Mouse (Mus musculus): ENCODE measurements around the gene Mthfd1l. TPM values are rescaled to one million over a fixed set of nuclear protein-coding genes. Genes with fewer than 3 reads are reported as not detected.

The Mthfd1l gene
- total RNA-seq, 2 experiments from 2014 or later: 8.6 to 9.6 TPM

DNA sequence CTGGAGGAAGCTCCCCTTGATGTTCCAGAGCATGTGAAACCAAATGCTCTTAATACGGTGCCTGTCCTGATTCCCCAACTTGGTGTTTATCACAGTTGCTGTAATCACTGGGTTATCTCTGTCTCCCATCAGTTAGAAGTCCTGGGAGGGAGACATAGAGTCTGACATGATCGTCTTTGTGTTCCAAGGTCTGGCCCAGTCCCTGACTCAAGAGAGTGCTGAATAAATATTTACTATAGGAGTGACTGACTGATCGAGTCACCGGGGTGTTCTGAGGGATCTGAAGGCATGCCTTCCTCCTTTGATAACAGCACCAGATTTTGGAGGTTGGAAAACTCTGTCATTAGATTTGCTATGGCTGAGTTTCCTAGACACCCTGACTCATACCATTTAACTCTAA is 54.5 kb downstream of the Mthfd1l start:
- Histone ChIP-seq H3K4me3 (no peak overlapping the region), H3K27ac (no peak overlapping the region)
- TF ChIP-seq CTCF (IDR thresholded peaks at IDR 0.05): no peak
- no peak for DNase-seq (ENCODE audit: extremely low spot score in 1 of 2, low spot score in 2 of 2)
- intact Hi-C loops (cut with DNase I): no loop called here

DNA sequence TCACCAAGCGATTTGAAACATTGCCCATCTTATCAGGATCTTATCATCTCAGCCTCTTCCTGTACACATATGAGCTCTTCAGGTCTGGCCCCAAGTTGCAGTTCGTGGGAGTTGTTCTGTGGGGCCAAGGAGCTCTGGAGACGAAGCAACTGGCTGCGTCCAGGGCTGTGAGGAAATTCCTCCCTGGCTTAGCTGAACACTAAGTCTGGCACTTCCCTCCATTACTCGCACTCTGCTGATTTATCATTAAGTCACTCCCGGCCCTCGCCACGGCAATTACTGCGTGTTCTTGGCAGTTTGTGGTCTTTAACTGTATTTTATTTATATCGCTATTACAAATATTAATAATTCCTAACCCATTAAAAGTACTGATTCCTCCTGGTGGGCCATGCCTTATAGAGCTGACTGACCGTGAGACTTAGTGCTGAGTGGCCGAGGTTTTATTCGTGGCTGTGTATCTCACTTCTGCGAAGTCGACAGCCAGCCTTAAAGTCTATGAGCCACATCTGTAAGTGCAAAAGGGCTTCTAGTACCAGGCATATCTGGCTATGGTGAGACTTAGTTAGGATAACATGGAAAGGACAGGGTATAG is 56.0 kb downstream of the Mthfd1l start:
- TF ChIP-seq CTCF (IDR thresholded peaks at IDR 0.05): no peak
- intact Hi-C loops (cut with DNase I): no loop called here

DNA sequence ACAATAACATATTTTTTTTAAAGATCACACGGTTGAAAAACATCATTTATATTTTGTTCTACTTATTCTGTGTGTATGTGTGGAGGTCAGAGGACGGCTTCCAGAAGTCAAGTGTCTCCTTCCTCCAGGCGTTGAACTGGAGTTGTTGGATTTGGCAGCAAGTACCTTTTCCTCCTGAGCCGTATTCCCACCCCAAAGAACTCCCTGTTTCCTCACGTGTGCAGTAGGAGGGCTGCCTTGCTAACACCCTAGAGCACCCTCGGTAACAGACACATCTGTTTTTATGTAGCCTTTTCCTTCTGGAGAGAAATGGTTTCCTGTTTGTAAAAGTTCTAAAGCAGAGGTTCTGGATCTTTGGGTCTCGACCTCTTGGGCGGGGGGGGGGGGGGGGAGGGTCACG is 60.8 kb downstream of the Mthfd1l start:
- H3K4me3 ChIP-seq: no peak overlapping the region
- DNase-seq (ENCODE audit: extremely low spot score in 1 of 2, low spot score in 2 of 2): no peak
- no peak for TF ChIP-seq CTCF (IDR thresholded peaks at IDR 0.05)
- no peak overlapping the region for H3K27ac ChIP-seq
- intact Hi-C loops (cut with DNase I): no loop called here

More for the DNA sequence above, 56.0 kb downstream of the Mthfd1l start:
- no peak for DNase-seq (ENCODE audit: extremely low spot score in 1 of 2, low spot score in 2 of 2)
- no peak overlapping the region for H3K4me3 ChIP-seq
- no peak overlapping the region for H3K27ac ChIP-seq

DNA sequence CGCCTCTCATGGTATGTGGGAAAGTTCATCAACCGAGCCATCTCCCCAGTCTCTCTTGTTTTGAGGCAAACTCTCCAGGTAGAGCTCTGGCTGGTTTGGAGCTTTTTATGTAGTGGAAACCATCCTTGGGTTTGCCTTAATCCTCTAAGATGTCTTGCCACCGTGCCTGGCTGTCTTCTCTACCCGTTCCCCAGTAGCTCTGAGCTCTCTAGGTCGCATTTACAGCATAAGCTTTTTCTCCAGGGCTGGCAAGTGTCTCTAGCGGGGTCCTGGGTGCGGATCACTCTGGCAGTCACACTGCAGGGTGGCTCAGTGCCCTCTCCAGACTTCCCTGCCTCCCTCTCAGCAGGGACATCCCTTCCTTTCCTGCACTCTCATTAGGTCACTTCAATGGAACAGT is 63.6 kb downstream of the Mthfd1l start:
- TF ChIP-seq CTCF (IDR thresholded peaks at IDR 0.05): no peak
- DNase-seq (ENCODE audit: extremely low spot score in 1 of 2, low spot score in 2 of 2): no peak
- intact Hi-C loops (cut with DNase I): no loop called here
- no peak overlapping the region for H3K4me3 ChIP-seq
- H3K27ac ChIP-seq: no peak overlapping the region

DNA sequence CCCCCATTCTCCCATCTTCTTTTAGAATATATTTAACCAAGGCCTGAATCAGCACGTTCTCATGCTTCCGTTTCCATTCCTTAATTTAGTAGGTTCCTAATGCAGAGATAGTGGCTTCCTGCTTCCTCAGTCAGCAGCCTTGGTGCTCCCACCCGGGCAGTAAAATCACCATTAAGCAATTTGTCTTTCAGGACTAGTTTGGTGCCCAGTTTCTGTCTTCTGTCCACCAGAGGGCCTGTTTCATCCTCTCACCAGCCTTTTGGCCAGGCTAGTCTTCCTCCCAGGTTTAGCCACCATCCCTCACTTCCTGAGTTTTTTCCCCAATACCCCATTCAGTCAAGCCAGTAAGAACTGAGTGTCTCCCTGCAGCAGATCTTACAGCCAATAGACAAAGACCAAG is 64.1 kb downstream of the Mthfd1l start:
- intact Hi-C loops (cut with DNase I): no loop called here
- Histone ChIP-seq H3K27ac (no peak overlapping the region), H3K4me3 (no peak overlapping the region)
- TF ChIP-seq CTCF (IDR thresholded peaks at IDR 0.05): peak; percentile 45
- no peak for DNase-seq (ENCODE audit: extremely low spot score in 1 of 2, low spot score in 2 of 2)

DNA sequence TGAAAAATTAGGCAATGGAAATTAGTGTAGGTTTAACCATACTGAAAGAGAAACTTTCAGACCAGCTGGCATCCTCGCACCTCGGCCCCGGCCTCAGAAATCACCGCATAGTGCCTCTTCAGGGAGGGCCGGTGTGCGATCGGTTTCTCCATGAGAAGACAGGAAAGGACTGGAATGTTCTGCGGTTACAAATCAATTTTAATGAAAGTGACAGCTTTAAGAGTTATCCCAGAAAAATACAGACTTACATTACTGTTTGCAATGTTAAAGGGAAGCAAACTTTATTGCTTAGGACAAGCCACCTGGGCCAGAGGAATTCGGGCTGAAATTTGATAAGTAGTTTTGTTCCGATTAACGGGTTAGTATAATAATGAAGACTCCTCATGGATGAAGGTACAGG is 65.7 kb downstream of the Mthfd1l start:
- Histone ChIP-seq H3K4me3 (no peak overlapping the region), H3K27ac (no peak overlapping the region)
- intact Hi-C loops (cut with DNase I): no loop called here
- no peak for TF ChIP-seq CTCF (IDR thresholded peaks at IDR 0.05)
- no peak for DNase-seq (ENCODE audit: extremely low spot score in 1 of 2, low spot score in 2 of 2)

DNA sequence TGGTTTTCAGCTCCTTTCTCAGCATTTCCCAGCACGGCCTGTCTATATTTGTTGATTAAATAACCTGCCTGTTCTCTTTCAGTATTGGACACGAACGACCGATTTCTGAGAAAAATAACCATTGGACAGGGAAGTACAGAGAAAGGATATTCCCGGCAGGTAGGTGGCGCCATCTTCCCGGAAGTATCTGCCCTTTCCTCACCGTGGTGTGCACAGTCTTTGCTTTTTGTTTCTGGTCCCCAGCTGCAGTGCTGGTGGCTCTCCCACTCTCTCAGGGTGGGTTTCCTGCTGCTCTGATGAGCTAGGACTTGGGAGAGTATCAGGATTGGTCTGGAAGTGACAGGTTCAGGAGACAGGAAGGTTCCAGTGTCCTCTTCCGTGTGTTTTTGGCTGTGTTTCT is 68.8 kb downstream of the Mthfd1l start:
- peak; percentile 64 for TF ChIP-seq CTCF (IDR thresholded peaks at IDR 0.05)
- Histone ChIP-seq H3K4me3 (no peak overlapping the region), H3K27ac (no peak overlapping the region)
- intact Hi-C loops (cut with DNase I): loop anchor here (2.0 to 5.0 kb wide), 2 partner anchors 111 to 291 kb away; no protein-coding TSS in a partner anchor
- peak; percentile 50 to 61 for DNase-seq (ENCODE audit: extremely low spot score in 1 of 2, low spot score in 2 of 2)

DNA sequence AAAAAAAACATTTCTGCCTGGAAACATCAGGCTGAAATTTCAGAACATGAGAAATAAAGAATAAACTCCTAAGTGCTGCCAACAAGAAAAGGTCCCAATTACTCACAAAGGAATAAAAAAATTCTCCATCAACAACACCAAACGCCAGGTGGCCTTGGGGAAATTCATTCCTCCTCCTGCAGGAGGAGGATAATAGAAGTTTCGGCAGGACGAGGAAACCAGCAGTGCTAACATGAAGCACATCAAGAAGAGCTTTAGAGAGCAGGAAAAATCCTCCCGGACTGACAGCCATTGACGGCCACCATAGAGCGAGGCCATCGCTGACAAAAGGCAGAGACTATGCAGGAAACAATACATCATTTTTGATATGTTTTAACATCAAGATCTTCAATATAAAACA is 71.5 kb downstream of the Mthfd1l start:
- Histone ChIP-seq H3K4me3 (no peak overlapping the region), H3K27ac (no peak overlapping the region)
- intact Hi-C loops (cut with DNase I): loop anchor here (5.0 kb wide), 1 partner anchor 108 kb away; no protein-coding TSS in a partner anchor
- TF ChIP-seq CTCF (IDR thresholded peaks at IDR 0.05): peak; percentile 11; the same call in 1 of the 2 replicates
- DNase-seq (ENCODE audit: extremely low spot score in 1 of 2, low spot score in 2 of 2): no peak

DNA sequence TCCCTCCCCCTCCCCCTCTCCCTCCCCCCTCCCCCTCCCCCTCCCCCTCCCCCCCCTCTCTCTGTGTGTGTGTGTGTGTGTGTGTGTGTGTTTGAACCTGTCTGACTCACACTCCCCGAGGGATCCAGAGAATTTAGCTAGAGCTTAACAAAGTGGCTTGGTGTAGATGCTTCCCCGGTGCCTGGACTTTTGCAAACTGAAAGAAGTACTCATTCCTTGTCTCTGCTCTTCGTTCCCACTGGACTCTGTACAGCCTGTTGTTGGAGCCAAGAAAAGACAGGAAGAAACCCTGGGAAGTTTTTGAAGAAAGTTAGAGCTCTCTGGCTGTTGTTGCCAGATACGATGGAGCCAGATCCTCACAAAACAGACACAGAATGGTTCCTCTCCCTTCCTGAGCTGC is 73.6 kb downstream of the Mthfd1l start:
- H3K4me3 ChIP-seq: no peak overlapping the region
- TF ChIP-seq CTCF (IDR thresholded peaks at IDR 0.05): no peak
- intact Hi-C loops (cut with DNase I): no loop called here
- DNase-seq (ENCODE audit: extremely low spot score in 1 of 2, low spot score in 2 of 2): no peak
- no peak overlapping the region for H3K27ac ChIP-seq

DNA sequence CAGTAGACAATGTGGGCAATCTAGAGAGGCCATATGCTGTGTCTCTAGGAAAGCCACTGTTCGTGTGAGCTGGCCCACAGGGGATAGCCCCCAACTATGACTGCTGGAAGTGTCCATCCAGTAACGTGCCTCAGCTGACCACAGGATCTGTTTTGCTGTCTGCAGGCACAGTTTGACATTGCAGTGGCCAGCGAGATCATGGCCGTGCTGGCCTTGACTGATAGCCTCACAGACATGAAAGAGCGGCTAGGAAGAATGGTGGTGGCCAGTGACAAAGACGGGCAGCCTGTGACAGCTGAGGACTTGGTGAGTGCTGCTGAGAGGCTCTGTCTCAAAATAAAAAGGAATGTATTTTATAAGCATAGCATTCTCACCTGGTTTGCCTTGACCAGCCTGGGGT is 74.7 kb downstream of the Mthfd1l start:
- no peak for TF ChIP-seq CTCF (IDR thresholded peaks at IDR 0.05)
- no peak overlapping the region for H3K4me3 ChIP-seq
- intact Hi-C loops (cut with DNase I): no loop called here
- no peak overlapping the region for H3K27ac ChIP-seq
- DNase-seq (ENCODE audit: extremely low spot score in 1 of 2, low spot score in 2 of 2): no peak

DNA sequence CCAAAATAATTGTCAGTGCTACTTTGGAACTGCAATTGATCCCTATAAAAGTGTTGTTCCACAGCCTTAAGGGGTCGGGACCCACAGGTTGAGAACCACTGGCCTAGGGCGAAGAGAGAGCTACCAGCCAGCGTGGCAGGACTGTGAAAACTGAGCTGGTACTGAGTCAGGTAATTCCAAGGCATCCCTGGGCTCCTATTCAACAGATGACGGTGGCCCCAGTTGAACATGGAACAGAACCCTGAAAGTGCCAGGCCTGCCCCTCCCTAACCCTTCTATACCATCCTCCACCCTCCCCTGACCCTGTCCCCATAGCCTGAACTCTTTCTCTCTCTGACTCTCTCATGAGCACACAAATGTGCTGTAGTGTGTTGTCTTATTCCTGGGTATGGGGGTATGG is 77.3 kb downstream of the Mthfd1l start:
- no peak overlapping the region for H3K4me3 ChIP-seq
- DNase-seq (ENCODE audit: extremely low spot score in 1 of 2, low spot score in 2 of 2): no peak
- H3K27ac ChIP-seq: no peak overlapping the region
- intact Hi-C loops (cut with DNase I): no loop called here
- no peak for TF ChIP-seq CTCF (IDR thresholded peaks at IDR 0.05)

DNA sequence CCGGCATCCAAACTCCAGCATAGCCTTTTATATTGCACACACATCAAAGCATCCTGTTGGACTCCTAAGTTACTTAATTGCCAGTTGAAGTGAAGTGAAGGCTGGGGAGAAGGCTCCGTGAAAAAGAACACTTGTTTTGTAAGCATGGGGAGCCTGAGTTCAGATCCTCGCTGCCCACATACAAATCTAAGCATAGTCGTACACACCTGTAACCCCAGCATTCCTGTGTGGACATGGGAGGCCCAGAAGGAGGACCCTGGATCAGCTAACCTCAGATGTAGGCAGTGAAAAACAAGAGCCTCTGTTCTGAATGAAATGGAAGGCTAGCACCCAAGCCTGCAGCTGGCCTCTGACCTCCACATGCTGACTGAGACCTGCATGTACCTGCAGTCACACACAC is 79.8 kb downstream of the Mthfd1l start:
- no peak for TF ChIP-seq CTCF (IDR thresholded peaks at IDR 0.05)
- no peak for DNase-seq (ENCODE audit: extremely low spot score in 1 of 2, low spot score in 2 of 2)
- intact Hi-C loops (cut with DNase I): no loop called here
- Histone ChIP-seq H3K27ac (no peak overlapping the region), H3K4me3 (no peak overlapping the region)

DNA sequence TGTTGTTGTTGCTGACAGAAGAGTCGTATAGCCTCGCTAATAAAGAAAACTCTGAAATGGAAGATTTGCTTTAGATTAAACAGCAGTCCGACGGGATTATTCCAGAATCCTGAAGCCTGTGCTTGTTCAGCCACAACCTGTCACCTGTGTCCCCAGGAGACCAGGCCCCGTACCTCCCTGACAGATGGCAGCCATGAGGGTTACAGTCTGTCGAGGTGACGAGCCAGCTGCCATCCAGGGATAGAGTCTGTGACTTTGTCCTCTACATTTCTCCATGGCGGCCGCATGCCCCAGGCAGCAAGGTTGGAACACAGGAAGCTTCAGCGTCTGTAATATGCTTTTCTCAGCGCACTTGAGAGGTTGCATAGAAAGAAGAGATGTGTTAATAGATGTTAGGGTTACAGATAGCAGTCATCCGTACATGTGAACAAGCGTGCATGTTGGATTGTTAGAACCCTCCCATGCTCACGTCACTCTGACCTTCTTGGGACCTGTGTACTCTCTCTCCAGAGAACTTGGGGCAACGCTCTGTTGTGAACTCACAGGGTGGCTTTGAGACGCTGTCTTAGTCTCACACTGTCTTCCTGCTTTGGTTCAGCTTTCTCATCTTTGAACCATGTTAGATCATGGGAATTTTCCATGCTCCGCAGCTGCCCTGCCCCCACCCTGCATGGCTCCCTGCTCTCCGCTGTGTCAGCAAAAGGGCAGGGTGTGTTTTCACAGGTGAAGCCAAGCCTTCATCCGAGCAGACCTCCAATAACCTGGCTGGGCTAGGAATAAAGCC is 80.6 kb downstream of the Mthfd1l start:
- DNase-seq (ENCODE audit: extremely low spot score in 1 of 2, low spot score in 2 of 2): no peak
- no peak for TF ChIP-seq CTCF (IDR thresholded peaks at IDR 0.05)
- Histone ChIP-seq H3K27ac (no peak overlapping the region), H3K4me3 (no peak overlapping the region)
- intact Hi-C loops (cut with DNase I): no loop called here

Data from left cerebral cortex, adult 2 months (tissue).